Mouse (Mus musculus): ENCODE results near the gene Fbn1. TPM values are rescaled to one million over a fixed set of nuclear protein-coding genes. Genes with fewer than 3 reads are reported as not detected.

Gene Fbn1
- polyA plus RNA-seq, 1 experiment from 2014 or later: 14.1 TPM

DNA sequence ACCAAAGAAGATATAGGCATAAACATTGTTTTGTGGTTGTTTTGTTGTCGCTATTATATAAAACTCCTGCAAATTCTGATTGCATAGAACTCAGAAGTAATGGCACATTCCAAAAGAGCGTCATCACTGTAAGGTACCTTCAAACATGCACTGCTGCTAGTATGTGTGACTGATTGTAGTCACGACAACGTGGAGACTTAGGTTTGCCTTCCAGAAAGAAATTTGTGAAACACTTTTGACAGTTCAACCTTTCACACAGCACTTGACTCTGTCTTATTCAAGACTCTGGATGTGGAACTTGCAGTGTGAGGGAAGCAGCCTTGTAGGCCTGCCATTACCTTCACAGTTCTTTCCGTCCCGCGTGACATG lies 124.5 kb downstream of the Fbn1 start:
- H3K4me2 ChIP-seq (ENCODE audit: low read depth, low read length): no peak overlapping the region
- no peak overlapping the region for H3K4me3 ChIP-seq (ENCODE audit: low read depth, low read length)
- no peaks in the 10 kb centered on the region for H3K9me3 ChIP-seq (replicated peaks; ENCODE audit: control insufficient read depth, low read length)
- no peaks in the 10 kb centered on the region for H3K27me3 ChIP-seq (ENCODE audit: control insufficient read depth, insufficient read depth, low read length)
- ATAC-seq (replicated peaks; ENCODE audit: insufficient number of reproducible peaks, low FRiP score, low TSS enrichment, low read depth) (no peak), DNase-seq (ENCODE audit: low spot score) (no peak)
- WGBS: 93% methylated on average over 7 of the region's 7 CpGs
- H3K27ac ChIP-seq (replicated peaks; ENCODE audit: low read depth, low read length): no peak overlapping the region
- H3K9ac ChIP-seq (replicated peaks; ENCODE audit: low read length): no peak overlapping the region
- no peaks in the 10 kb centered on the region for H3K4me1 ChIP-seq (ENCODE audit: control insufficient read depth, insufficient read depth, low read length)
- no peaks in the 10 kb centered on the region for H3K36me3 ChIP-seq (replicated peaks; ENCODE audit: control insufficient read depth, insufficient read depth, low read depth, low read length)

DNA sequence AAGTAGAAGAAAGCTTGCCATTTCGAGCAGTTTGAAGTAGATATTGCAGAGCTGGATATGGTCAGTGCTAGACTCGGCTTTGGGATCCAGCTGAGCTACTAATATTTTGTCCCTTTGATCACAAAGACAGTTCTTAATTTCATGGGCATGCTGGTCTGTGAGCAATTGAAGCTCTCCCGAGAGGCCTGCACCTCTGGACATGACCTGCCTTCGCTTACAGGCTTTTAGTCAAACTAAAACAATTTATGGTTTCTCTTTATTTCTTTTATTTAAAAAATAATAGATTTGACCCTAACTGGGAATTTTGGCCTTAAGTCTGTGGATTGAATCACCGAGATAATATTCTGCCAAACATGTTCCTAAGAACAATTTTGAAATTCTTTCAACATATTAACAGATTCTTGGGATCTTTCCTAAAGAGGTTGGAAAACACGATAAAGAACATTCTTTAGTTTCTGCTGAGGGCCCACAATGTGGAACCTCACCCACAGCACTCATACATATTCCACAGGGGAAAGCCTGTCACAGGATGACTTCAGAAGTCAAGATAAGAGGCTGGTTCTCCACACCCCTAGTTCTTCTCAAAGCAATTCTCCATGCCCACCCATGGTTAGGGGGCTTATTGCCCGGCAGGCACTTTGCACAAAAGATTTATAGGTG lies 125.0 kb downstream of the Fbn1 start:
- no peak for ATAC-seq (replicated peaks; ENCODE audit: insufficient number of reproducible peaks, low FRiP score, low TSS enrichment, low read depth)
- Histone ChIP-seq H3K4me2 (ENCODE audit: low read depth, low read length) (no peak overlapping the region), H3K9ac (replicated peaks; ENCODE audit: low read length) (no peak overlapping the region), H3K4me3 (ENCODE audit: low read depth, low read length) (no peak overlapping the region), H3K4me1 (ENCODE audit: control insufficient read depth, insufficient read depth, low read length) (no peaks in the 10 kb centered on the region), H3K27me3 (ENCODE audit: control insufficient read depth, insufficient read depth, low read length) (no peaks in the 10 kb centered on the region), H3K36me3 (replicated peaks; ENCODE audit: control insufficient read depth, insufficient read depth, low read depth, low read length) (no peaks in the 10 kb centered on the region), H3K9me3 (replicated peaks; ENCODE audit: control insufficient read depth, low read length) (no peaks in the 10 kb centered on the region), H3K27ac (replicated peaks; ENCODE audit: low read depth, low read length) (no peak overlapping the region)
- 65% methylated on average over 7 of the region's 7 CpGs for WGBS
- no peak for DNase-seq (ENCODE audit: low spot score)

DNA sequence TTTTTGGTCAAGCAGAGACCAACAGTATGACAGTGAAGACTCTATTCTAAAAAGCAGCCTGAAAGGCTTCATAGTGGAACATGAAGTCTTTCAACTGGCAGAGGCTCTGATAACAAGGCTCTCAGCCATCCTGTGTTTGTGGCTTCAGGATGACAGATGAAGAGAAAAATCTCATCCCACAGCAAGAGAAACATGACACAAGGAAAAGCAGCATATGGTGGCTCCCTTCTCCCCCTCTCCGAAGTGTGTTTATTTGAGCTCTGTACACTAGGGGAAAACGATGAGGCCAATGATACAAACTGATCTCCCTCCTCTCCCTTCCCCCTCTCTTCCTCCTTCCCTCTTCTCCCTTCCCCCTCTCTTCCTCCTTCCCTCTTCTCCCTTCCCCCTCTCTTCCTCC lies 127.7 kb downstream of the Fbn1 start:
- no peak overlapping the region for H3K4me2 ChIP-seq (ENCODE audit: low read depth, low read length)
- no peak overlapping the region for H3K4me3 ChIP-seq (ENCODE audit: low read depth, low read length)
- no peak for DNase-seq (ENCODE audit: low spot score)
- H3K27ac ChIP-seq (replicated peaks; ENCODE audit: low read depth, low read length): no peak overlapping the region
- no peaks in the 10 kb centered on the region for H3K4me1 ChIP-seq (ENCODE audit: control insufficient read depth, insufficient read depth, low read length)
- no peaks in the 10 kb centered on the region for H3K36me3 ChIP-seq (replicated peaks; ENCODE audit: control insufficient read depth, insufficient read depth, low read depth, low read length)
- H3K9ac ChIP-seq (replicated peaks; ENCODE audit: low read length): no peak overlapping the region
- 69% methylated on average over 2 of the region's 2 CpGs for WGBS
- ATAC-seq (replicated peaks; ENCODE audit: insufficient number of reproducible peaks, low FRiP score, low TSS enrichment, low read depth): no peak
- H3K27me3 ChIP-seq (ENCODE audit: control insufficient read depth, insufficient read depth, low read length): no peaks in the 10 kb centered on the region
- H3K9me3 ChIP-seq (replicated peaks; ENCODE audit: control insufficient read depth, low read length): no peaks in the 10 kb centered on the region

DNA sequence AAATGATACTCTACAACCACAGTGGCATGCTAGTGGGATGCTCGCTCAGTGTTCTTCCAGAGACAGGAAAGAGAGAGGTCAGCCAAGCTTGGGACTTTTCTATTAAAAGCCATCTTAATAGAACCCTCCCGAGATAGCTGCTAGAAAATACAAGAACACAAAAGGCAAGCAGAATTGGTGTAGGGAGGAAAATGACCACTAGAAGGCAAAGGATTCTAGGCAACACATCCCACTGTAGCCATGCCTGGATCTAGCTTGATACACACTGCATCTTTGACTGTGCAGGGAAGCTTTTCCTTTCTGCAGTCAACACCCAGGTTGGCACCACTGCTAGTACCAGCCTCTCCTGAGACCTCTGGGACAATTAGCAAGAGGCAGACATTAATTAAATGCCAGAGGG lies 128.6 kb downstream of the Fbn1 start:
- Histone ChIP-seq H3K9ac (replicated peaks; ENCODE audit: low read length) (no peak overlapping the region), H3K36me3 (replicated peaks; ENCODE audit: control insufficient read depth, insufficient read depth, low read depth, low read length) (no peaks in the 10 kb centered on the region), H3K4me1 (ENCODE audit: control insufficient read depth, insufficient read depth, low read length) (no peaks in the 10 kb centered on the region), H3K27ac (replicated peaks; ENCODE audit: low read depth, low read length) (no peak overlapping the region), H3K4me3 (ENCODE audit: low read depth, low read length) (no peak overlapping the region), H3K9me3 (replicated peaks; ENCODE audit: control insufficient read depth, low read length) (no peaks in the 10 kb centered on the region), H3K27me3 (ENCODE audit: control insufficient read depth, insufficient read depth, low read length) (no peaks in the 10 kb centered on the region), H3K4me2 (ENCODE audit: low read depth, low read length) (no peak overlapping the region)
- 86% methylated on average over 2 of the region's 2 CpGs for WGBS
- no peak for ATAC-seq (replicated peaks; ENCODE audit: insufficient number of reproducible peaks, low FRiP score, low TSS enrichment, low read depth)
- DNase-seq (ENCODE audit: low spot score): no peak

DNA sequence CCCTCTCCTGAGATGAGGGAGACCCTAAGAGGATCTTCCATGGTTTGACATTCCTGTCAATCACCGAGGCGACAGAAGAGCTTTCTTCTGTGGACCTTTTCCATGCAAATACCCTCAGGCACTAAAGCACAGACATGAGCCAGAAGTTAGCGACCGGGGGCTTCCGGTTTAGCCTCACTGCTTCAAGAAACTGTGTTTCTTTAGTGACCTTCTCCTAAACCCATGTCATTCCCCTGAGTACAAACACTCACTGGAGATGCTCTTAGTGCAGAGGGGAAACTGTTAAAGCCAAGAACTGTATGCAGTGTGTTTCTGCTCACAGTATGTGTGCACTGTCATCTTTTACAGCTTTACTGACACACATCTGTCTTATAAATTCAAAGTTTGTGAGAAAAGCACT lies 131.9 kb downstream of the Fbn1 start:
- 46% methylated on average over 5 of the region's 5 CpGs for WGBS
- no peak overlapping the region for H3K4me2 ChIP-seq (ENCODE audit: low read depth, low read length)
- no peaks in the 10 kb centered on the region for H3K27me3 ChIP-seq (ENCODE audit: control insufficient read depth, insufficient read depth, low read length)
- no peak overlapping the region for H3K27ac ChIP-seq (replicated peaks; ENCODE audit: low read depth, low read length)
- no peaks in the 10 kb centered on the region for H3K9me3 ChIP-seq (replicated peaks; ENCODE audit: control insufficient read depth, low read length)
- DNase-seq (ENCODE audit: low spot score) (no peak), ATAC-seq (replicated peaks; ENCODE audit: insufficient number of reproducible peaks, low FRiP score, low TSS enrichment, low read depth) (no peak)
- no peak overlapping the region for H3K4me3 ChIP-seq (ENCODE audit: low read depth, low read length)
- H3K4me1 ChIP-seq (ENCODE audit: control insufficient read depth, insufficient read depth, low read length): no peaks in the 10 kb centered on the region
- no peaks in the 10 kb centered on the region for H3K36me3 ChIP-seq (replicated peaks; ENCODE audit: control insufficient read depth, insufficient read depth, low read depth, low read length)
- H3K9ac ChIP-seq (replicated peaks; ENCODE audit: low read length): no peak overlapping the region

DNA sequence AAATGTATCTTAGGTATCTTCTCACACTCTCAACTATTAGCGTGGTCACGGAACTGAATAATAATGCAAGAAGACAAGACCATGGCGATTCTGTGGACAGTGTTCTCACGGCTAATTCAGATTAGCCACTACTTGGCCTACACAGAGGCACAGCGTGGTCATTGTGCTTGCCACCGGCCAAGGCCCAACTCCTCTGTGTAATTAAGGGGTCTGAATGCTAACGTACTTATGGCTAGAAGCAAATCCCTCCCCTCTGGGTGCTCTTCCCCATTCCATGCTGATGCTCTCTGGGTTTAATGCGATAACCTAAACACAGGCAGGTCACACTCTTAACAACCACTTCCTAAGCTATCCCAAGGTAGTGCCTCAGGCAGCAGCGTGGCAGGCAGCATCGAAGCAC lies 132.5 kb downstream of the Fbn1 start:
- ATAC-seq (replicated peaks; ENCODE audit: insufficient number of reproducible peaks, low FRiP score, low TSS enrichment, low read depth): no peak
- no peak overlapping the region for H3K9ac ChIP-seq (replicated peaks; ENCODE audit: low read length)
- H3K27ac ChIP-seq (replicated peaks; ENCODE audit: low read depth, low read length): no peak overlapping the region
- H3K9me3 ChIP-seq (replicated peaks; ENCODE audit: control insufficient read depth, low read length): no peaks in the 10 kb centered on the region
- no peak overlapping the region for H3K4me3 ChIP-seq (ENCODE audit: low read depth, low read length)
- no peak overlapping the region for H3K4me2 ChIP-seq (ENCODE audit: low read depth, low read length)
- WGBS: 64% methylated on average over 10 of the region's 10 CpGs
- DNase-seq (ENCODE audit: low spot score): no peak
- no peaks in the 10 kb centered on the region for H3K4me1 ChIP-seq (ENCODE audit: control insufficient read depth, insufficient read depth, low read length)
- no peaks in the 10 kb centered on the region for H3K36me3 ChIP-seq (replicated peaks; ENCODE audit: control insufficient read depth, insufficient read depth, low read depth, low read length)
- H3K27me3 ChIP-seq (ENCODE audit: control insufficient read depth, insufficient read depth, low read length): no peaks in the 10 kb centered on the region

DNA sequence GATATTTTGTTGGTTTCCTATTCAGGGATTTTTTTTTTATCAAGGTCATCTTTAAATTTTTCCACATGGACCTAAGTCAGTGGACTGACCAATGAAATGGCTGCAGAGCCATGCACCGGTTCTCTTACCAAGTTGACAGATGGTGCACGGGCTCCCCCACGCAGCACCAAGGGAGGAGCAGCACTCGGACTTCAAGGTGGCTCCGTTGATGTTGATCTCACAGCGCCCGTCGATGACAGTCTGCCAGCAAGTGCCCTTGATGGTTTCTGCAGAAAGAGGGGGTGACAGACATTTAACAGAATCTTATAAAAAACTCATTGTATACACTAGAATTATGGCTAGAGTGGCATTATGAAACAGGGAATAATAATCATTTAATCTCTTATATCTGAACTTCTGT lies 138.1 kb downstream of the Fbn1 start:
- Histone ChIP-seq H3K9me3 (replicated peaks; ENCODE audit: control insufficient read depth, low read length) (no peaks in the 10 kb centered on the region), H3K4me3 (ENCODE audit: low read depth, low read length) (no peak overlapping the region), H3K36me3 (replicated peaks; ENCODE audit: control insufficient read depth, insufficient read depth, low read depth, low read length) (no peaks in the 10 kb centered on the region; the same call in none of the 2 replicates), H3K4me2 (ENCODE audit: low read depth, low read length) (no peak overlapping the region), H3K9ac (replicated peaks; ENCODE audit: low read length) (no peak overlapping the region), H3K27ac (replicated peaks; ENCODE audit: low read depth, low read length) (no peak overlapping the region), H3K4me1 (ENCODE audit: control insufficient read depth, insufficient read depth, low read length) (no peaks in the 10 kb centered on the region), H3K27me3 (ENCODE audit: control insufficient read depth, insufficient read depth, low read length) (no peaks in the 10 kb centered on the region)
- no peak for ATAC-seq (replicated peaks; ENCODE audit: insufficient number of reproducible peaks, low FRiP score, low TSS enrichment, low read depth)
- no peak for DNase-seq (ENCODE audit: low spot score)
- WGBS: 96% methylated on average over 8 of the region's 8 CpGs

DNA sequence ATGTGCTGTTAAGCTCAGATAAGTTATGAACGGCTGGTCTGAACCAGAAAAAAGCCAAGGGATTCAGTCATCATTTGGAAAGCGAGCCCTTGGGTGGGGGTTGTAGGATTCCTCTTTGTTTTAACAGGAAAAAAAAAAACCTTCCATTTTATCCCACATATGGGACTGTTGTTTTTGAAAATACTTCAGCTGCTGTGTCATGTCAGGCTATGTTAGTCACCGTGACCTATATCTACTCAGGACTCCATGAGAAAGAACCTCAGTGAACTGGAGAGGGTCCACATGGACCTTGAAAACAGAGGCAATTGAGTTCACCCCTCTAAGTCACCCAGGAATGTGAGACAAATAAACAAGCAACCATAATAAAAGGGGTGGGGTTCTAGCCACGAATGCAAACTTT lies 139.2 kb downstream of the Fbn1 start:
- Histone ChIP-seq H3K4me1 (ENCODE audit: control insufficient read depth, insufficient read depth, low read length) (no peaks in the 10 kb centered on the region), H3K9me3 (replicated peaks; ENCODE audit: control insufficient read depth, low read length) (no peaks in the 10 kb centered on the region), H3K27me3 (ENCODE audit: control insufficient read depth, insufficient read depth, low read length) (no peaks in the 10 kb centered on the region), H3K4me3 (ENCODE audit: low read depth, low read length) (no peak overlapping the region), H3K4me2 (ENCODE audit: low read depth, low read length) (no peak overlapping the region), H3K36me3 (replicated peaks; ENCODE audit: control insufficient read depth, insufficient read depth, low read depth, low read length) (no peaks in the 10 kb centered on the region; the same call in none of the 2 replicates), H3K9ac (replicated peaks; ENCODE audit: low read length) (no peak overlapping the region), H3K27ac (replicated peaks; ENCODE audit: low read depth, low read length) (no peak overlapping the region)
- DNase-seq (ENCODE audit: low spot score) (no peak), ATAC-seq (replicated peaks; ENCODE audit: insufficient number of reproducible peaks, low FRiP score, low TSS enrichment, low read depth) (no peak)
- WGBS: 80% methylated on average over 4 of the region's 4 CpGs
